Mouse (Mus musculus): ENCODE results near the gene Sptbn4. TPM values are rescaled to one million over a fixed set of nuclear protein-coding genes. Genes with fewer than 3 reads are reported as not detected.

The Sptbn4 gene
- polyA plus RNA-seq, 1 experiment from 2014 or later = 0.51 TPM

DNA sequence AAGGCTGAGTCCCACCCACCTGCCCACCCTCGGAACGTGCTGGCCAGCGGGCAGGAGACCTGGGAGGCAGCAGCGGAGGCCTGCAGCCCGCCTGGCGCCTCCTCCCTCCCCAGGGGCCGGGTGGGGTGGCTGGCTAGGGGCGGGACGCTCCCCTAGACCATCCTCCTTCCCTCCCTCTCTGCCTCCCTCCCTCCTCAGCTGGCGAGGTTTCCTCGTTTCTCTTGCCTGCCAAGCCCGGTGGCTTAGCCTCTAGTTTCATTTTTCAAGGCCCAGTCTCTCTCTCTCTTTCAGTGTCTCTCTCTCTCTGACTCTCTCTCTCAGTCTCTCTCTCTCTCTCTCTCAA is 34.1 kb upstream of the Sptbn4 start:
- Histone ChIP-seq H3K27me3 (ENCODE audit: insufficient read depth, low read length) (no peaks in the 10 kb centered on the region), H3K36me3 (ENCODE audit: insufficient read depth) (peaks cover 11% of the 10 kb centered on the region), H3K27ac (ENCODE audit: low read depth) (peak overlapping the region; percentile 87), H3K4me1 (ENCODE audit: insufficient read depth) (peaks cover 6% of the 10 kb centered on the region; the same call in 1 of the 2 replicates), H3K4me3 (ENCODE audit: low read depth, low read length) (peak overlapping the region; percentile 33), H3K4me2 (peak overlapping the region; percentile 63), H3K9me3 (ENCODE audit: low read depth, low read length) (no peaks in the 10 kb centered on the region), H3K9ac (peak overlapping the region; percentile 34)
- DNase-seq (peak; percentile 91), ATAC-seq (ENCODE audit: insufficient read depth) (peak; percentile 95)
- TF ChIP-seq CTCF (IDR thresholded peaks at IDR 0.05; ENCODE audit: low read depth) = no peak
- 0% methylated on average over 11 of the region's 12 CpGs for WGBS

GRCm38 (mm10) chr7:27480927-27481626 is 33.6 kb upstream of the Sptbn4 start:
- WGBS = 12% methylated on average over 11 of the region's 11 CpGs
- H3K4me1 ChIP-seq (ENCODE audit: insufficient read depth) = peaks cover 6% of the 10 kb centered on the region; the same call in 1 of the 2 replicates
- no peak for ATAC-seq (ENCODE audit: insufficient read depth)
- no peak for TF ChIP-seq CTCF (IDR thresholded peaks at IDR 0.05; ENCODE audit: low read depth)
- no peaks in the 10 kb centered on the region for H3K9me3 ChIP-seq (ENCODE audit: low read depth, low read length)
- H3K36me3 ChIP-seq (ENCODE audit: insufficient read depth) = peaks cover 16% of the 10 kb centered on the region
- H3K27ac ChIP-seq (ENCODE audit: low read depth) = peak overlapping the region; percentile 87
- peak overlapping the region; percentile 34 for H3K9ac ChIP-seq
- no peak for DNase-seq
- H3K27me3 ChIP-seq (ENCODE audit: insufficient read depth, low read length) = no peaks in the 10 kb centered on the region
- H3K4me2 ChIP-seq = peak overlapping the region; percentile 63
- H3K4me3 ChIP-seq (ENCODE audit: low read depth, low read length) = peak overlapping the region; percentile 33

- Histone ChIP-seq H3K27ac (ENCODE audit: low read depth) (peak overlapping the region; percentile 87), H3K4me2 (peak overlapping the region; percentile 63), H3K4me3 (ENCODE audit: low read depth, low read length) (peak overlapping the region; percentile 33), H3K36me3 (ENCODE audit: insufficient read depth) (peaks cover 20% of the 10 kb centered on the region), H3K4me1 (ENCODE audit: insufficient read depth) (peaks cover 6% of the 10 kb centered on the region; the same call in 1 of the 2 replicates), H3K9ac (no peak overlapping the region), H3K9me3 (ENCODE audit: low read depth, low read length) (no peaks in the 10 kb centered on the region), H3K27me3 (ENCODE audit: insufficient read depth, low read length) (no peaks in the 10 kb centered on the region)
- TF ChIP-seq CTCF (IDR thresholded peaks at IDR 0.05; ENCODE audit: low read depth) = no peak
- DNase-seq (no peak), ATAC-seq (ENCODE audit: insufficient read depth) (no peak)
- WGBS = 68% methylated on average over 3 of the region's 3 CpGs
Measured at GRCm38 (mm10) chr7:27480506-27480905, 33.0 kb upstream of the Sptbn4 start.

DNA sequence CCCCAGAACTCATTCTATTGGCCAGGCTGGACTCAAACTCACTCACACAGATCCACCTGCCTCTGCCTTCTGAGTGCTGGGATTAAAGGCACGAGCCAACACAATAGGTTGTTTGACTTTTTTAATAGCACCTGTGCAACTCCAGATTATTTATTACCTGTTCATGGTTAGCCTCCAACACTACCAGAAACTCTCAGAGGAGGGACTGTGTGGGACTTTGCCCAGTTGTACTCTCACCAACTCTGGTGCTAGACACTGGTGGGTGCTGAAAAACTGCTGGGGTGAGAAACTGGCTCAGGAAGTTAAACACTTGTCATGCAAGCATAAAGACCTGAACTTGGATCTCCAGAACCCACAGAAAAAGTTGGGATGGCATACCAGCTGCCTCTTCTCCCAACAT is 32.3 kb upstream of the Sptbn4 start:
- H3K27ac ChIP-seq (ENCODE audit: low read depth) = no peak overlapping the region

DNA sequence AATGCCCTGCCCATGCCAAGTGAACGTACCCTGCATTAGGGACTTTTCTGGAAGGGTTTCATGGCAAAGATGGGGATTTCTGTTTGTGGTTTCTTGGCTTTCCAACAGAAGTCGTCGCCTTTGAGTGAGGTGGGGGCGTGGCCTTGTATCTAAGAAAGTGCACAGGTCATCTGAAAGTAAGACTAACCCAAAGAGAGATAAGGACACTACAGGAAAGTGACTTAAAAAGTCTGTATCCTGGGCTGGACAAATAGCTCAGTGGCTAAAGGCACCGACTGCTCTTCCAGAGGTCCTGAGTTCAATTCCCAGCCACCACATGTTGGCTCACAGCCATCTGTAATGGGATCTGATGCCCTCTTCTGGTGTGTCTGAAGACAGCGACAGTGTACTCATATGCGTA is 31.1 kb upstream of the Sptbn4 start:
- Histone ChIP-seq H3K4me2 (no peak overlapping the region), H3K9ac (no peak overlapping the region), H3K27me3 (ENCODE audit: insufficient read depth, low read length) (no peaks in the 10 kb centered on the region), H3K36me3 (ENCODE audit: insufficient read depth) (peaks cover 20% of the 10 kb centered on the region), H3K4me1 (ENCODE audit: insufficient read depth) (peaks cover 6% of the 10 kb centered on the region; the same call in 1 of the 2 replicates), H3K9me3 (ENCODE audit: low read depth, low read length) (no peaks in the 10 kb centered on the region), H3K27ac (ENCODE audit: low read depth) (peak overlapping the region; percentile 15; the same call in 1 of the 2 replicates), H3K4me3 (ENCODE audit: low read depth, low read length) (no peak overlapping the region)
- ATAC-seq (ENCODE audit: insufficient read depth) (no peak), DNase-seq (no peak)
- WGBS = 72% methylated on average over 7 of the region's 7 CpGs
- TF ChIP-seq CTCF (IDR thresholded peaks at IDR 0.05; ENCODE audit: low read depth) = no peak

More for the DNA sequence above, 32.3 kb upstream of the Sptbn4 start:
- no peak for ATAC-seq (ENCODE audit: insufficient read depth)
- Histone ChIP-seq H3K4me3 (ENCODE audit: low read depth, low read length) (no peak overlapping the region), H3K9ac (no peak overlapping the region), H3K27me3 (ENCODE audit: insufficient read depth, low read length) (no peaks in the 10 kb centered on the region), H3K4me2 (no peak overlapping the region), H3K36me3 (ENCODE audit: insufficient read depth) (peaks cover 20% of the 10 kb centered on the region), H3K4me1 (ENCODE audit: insufficient read depth) (peaks cover 6% of the 10 kb centered on the region; the same call in 1 of the 2 replicates), H3K9me3 (ENCODE audit: low read depth, low read length) (no peaks in the 10 kb centered on the region)
- WGBS = 64% methylated on average over 1 of the region's 1 CpGs
- no peak for DNase-seq
- TF ChIP-seq CTCF (IDR thresholded peaks at IDR 0.05; ENCODE audit: low read depth) = no peak

GRCm38 (mm10) chr7:27476098-27476635 is 28.7 kb upstream of the Sptbn4 start:
- no peak for TF ChIP-seq CTCF (IDR thresholded peaks at IDR 0.05; ENCODE audit: low read depth)
- no peak for DNase-seq
- H3K4me3 ChIP-seq (ENCODE audit: low read depth, low read length) = no peak overlapping the region
- ATAC-seq (ENCODE audit: insufficient read depth) = no peak
- H3K27ac ChIP-seq (ENCODE audit: low read depth) = no peak overlapping the region
- 93% methylated on average over 14 of the region's 14 CpGs for WGBS
- H3K4me1 ChIP-seq (ENCODE audit: insufficient read depth) = peaks cover 12% of the 10 kb centered on the region; the same call in 1 of the 2 replicates
- no peak overlapping the region for H3K4me2 ChIP-seq
- H3K9me3 ChIP-seq (ENCODE audit: low read depth, low read length) = no peaks in the 10 kb centered on the region
- H3K36me3 ChIP-seq (ENCODE audit: insufficient read depth) = peaks cover 20% of the 10 kb centered on the region
- H3K9ac ChIP-seq = no peak overlapping the region
- no peaks in the 10 kb centered on the region for H3K27me3 ChIP-seq (ENCODE audit: insufficient read depth, low read length)

- H3K9me3 ChIP-seq (ENCODE audit: low read depth, low read length) = no peaks in the 10 kb centered on the region
- peaks cover 20% of the 10 kb centered on the region for H3K36me3 ChIP-seq (ENCODE audit: insufficient read depth)
- 96% methylated on average over 2 of the region's 2 CpGs for WGBS
- no peak overlapping the region for H3K9ac ChIP-seq
- peak overlapping the region; percentile 69 for H3K4me2 ChIP-seq
- H3K4me1 ChIP-seq (ENCODE audit: insufficient read depth) = peaks cover 8% of the 10 kb centered on the region; the same call in 1 of the 2 replicates
- TF ChIP-seq CTCF (IDR thresholded peaks at IDR 0.05; ENCODE audit: low read depth) = no peak
- 0 out of 2 replicates have a peak overlapping the region, but pooled peaks have one; percentile 30 for H3K27ac ChIP-seq (ENCODE audit: low read depth)
- DNase-seq (no peak), ATAC-seq (ENCODE audit: insufficient read depth) (no peak)
- no peaks in the 10 kb centered on the region for H3K27me3 ChIP-seq (ENCODE audit: insufficient read depth, low read length)
- peak overlapping the region; percentile 75; the same call in 1 of the 2 replicates for H3K4me3 ChIP-seq (ENCODE audit: low read depth, low read length)
Measured at GRCm38 (mm10) chr7:27475596-27475995, 28.1 kb upstream of the Sptbn4 start.
